Mouse (Mus musculus) G1E (cell line): ENCODE measurements around the gene Mgat4e. TPM values are rescaled to one million over a fixed set of nuclear protein-coding genes. Genes with fewer than 3 reads are reported as not detected.
A peak's percentile ranks its signal among the peaks of the same experiment; 100 is the strongest.
"Not testable (repeated sequence)": the region's sequence is repeated elsewhere in the genome, so short reads cannot be mapped to it uniquely, and the experiment has no call there.

Experiments
- ATAC-seq: 2 replicates; pipeline ENCODE4 v1.8.0; 2016; ENCODE audit warnings: mild to moderate bottlenecking; ENCODE audit not compliant: insufficient number of reproducible peaks, poor library complexity, low FRiP score, severe bottlenecking; ENCODE audit errors: extremely low read depth
- DNase-seq: peaks from one replicate; pipeline ENCODE4 v3.0.0; 2012; ENCODE audit warnings: low spot score
- H3K27me3 ChIP-seq: 2 replicates; pipeline ENCODE4 v1.6.1; 2012; ENCODE audit warnings: mild to moderate bottlenecking, low read length, inconsistent platforms; ENCODE audit not compliant: insufficient read depth
- H3K36me3 ChIP-seq: replicated peaks from 2 replicates; pipeline ENCODE3; 2012; ENCODE audit warnings: mild to moderate bottlenecking, inconsistent platforms
- H3K4me1 ChIP-seq: 2 replicates; pipeline ENCODE4 v1.6.1; 2012; ENCODE audit warnings: low read depth, low read length, inconsistent platforms, mixed read lengths; ENCODE audit not compliant: insufficient read depth
- H3K4me3 ChIP-seq: 2 replicates; pipeline ENCODE4 v1.5.1; 2012; ENCODE audit warnings: low read depth, mild to moderate bottlenecking, inconsistent platforms, low read length, moderate library complexity, mixed read lengths
- H3K9me3 ChIP-seq: replicated peaks from 2 replicates; pipeline ENCODE4 v1.6.1; 2012; ENCODE audit warnings: inconsistent platforms
- CTCF ChIP-seq: IDR thresholded peaks from 2 replicates; pipeline ENCODE4 v1.5.1; 2012; ENCODE audit warnings: low read depth, low read length, inconsistent platforms, mixed read lengths
- GATA1 ChIP-seq: IDR thresholded peaks from 2 replicates; pipeline ENCODE4 v1.6.1; 2012; ENCODE audit warnings: borderline replicate concordance, low read length, inconsistent platforms, mixed read lengths
- GATA2 ChIP-seq: IDR thresholded peaks from 2 replicates; pipeline ENCODE4 v1.6.1; 2012; ENCODE audit warnings: low read depth, low read length, inconsistent platforms, borderline replicate concordance
- POLR2AphosphoS5 ChIP-seq: IDR thresholded peaks from 2 replicates; pipeline ENCODE4 v1.6.1; 2012; ENCODE audit warnings: low read depth, low read length, inconsistent platforms; ENCODE audit not compliant: insufficient replicate concordance
- TAL1 ChIP-seq: conservative IDR thresholded peaks from 2 replicates; pipeline ENCODE4 v1.6.1; 2012; ENCODE audit warnings: low read depth, low read length, inconsistent platforms, mixed read lengths
- polyA plus RNA-seq: library from polyadenylated mRNA; stranded (reverse); fragments of >175 nt; gene quantifications from 2 replicates; pipeline ENCODE4 v1.2.3, GENCODE M21; 2012
- total RNA-seq, 2 experiments: library from RNA; stranded (forward) in 1 of 2; stranded (reverse) in 1 of 2; fragments of 200-1000 nt in 1 of 2; fragments of >200 nt in 1 of 2; fragmentation: Nextera tagmentation in 1 of 2; gene quantifications; 2 replicates each; pipeline ENCODE4 v1.2.3; 2014 to 2017

The Mgat4e gene
- total and polyA plus RNA-seq, 3 experiments, result 0.38 TPM; not detected in 2

DNA sequence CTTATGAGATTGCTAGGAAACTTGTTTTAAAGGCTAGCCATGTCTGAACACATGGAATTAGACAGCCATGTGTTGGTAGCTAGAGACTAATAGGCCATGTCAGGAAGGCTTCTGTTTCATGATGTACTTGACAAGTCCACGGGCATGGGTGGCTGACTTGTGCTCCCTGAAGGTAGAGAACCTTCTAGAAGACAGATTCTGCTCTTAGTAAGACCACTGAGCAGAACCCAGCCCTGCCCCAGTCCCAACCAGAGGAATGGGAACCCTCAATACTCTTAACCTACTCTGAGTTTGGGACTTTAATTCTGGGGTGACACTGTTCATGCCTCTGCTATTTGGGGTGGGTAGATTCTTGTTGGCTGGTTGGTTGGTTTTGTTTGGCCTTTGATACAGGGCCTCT lies 24.5 kb downstream of the Mgat4e start:
- no peak overlapping the region for H3K4me3 ChIP-seq
- DNase-seq, result no peak
- H3K36me3 ChIP-seq, result no peaks in the 10 kb centered on the region
- H3K9me3 ChIP-seq, result no peaks in the 10 kb centered on the region
- no peak for ATAC-seq
- TF ChIP-seq CTCF (no peak), TAL1 (no peak), POLR2AphosphoS5 (no peak), GATA2 (no peak)
- peaks cover 25% of the 10 kb centered on the region for H3K4me1 ChIP-seq
- H3K27me3 ChIP-seq, result no peaks in the 10 kb centered on the region

DNA sequence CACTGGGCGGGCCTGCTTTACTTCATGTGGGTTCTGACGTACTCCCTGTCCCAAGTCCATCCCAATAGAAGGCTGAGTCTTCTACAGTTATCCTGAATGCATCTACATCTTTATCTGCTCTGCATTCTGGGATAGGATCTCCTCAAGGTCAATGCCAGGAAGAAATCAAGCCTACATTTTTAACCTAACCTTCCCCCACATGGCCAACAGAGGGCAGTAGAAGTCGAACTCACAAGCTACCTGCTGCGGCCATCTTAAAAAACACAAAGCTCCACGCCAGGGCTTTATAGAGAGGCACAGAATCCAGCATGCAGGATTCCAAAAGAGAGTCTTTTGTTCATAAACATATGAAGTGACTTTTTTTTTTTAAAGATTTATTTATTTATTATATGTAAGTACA lies 25.1 kb downstream of the Mgat4e start:
- no peaks in the 10 kb centered on the region for H3K9me3 ChIP-seq
- no peaks in the 10 kb centered on the region for H3K27me3 ChIP-seq
- DNase-seq (peak; percentile 35), ATAC-seq (no peak)
- H3K4me1 ChIP-seq, result peaks cover 25% of the 10 kb centered on the region
- no peak for TF ChIP-seq TAL1
- no peak for TF ChIP-seq GATA2
- TF ChIP-seq CTCF, result peak; percentile 77
- H3K4me3 ChIP-seq, result no peak overlapping the region
- no peaks in the 10 kb centered on the region for H3K36me3 ChIP-seq

DNA sequence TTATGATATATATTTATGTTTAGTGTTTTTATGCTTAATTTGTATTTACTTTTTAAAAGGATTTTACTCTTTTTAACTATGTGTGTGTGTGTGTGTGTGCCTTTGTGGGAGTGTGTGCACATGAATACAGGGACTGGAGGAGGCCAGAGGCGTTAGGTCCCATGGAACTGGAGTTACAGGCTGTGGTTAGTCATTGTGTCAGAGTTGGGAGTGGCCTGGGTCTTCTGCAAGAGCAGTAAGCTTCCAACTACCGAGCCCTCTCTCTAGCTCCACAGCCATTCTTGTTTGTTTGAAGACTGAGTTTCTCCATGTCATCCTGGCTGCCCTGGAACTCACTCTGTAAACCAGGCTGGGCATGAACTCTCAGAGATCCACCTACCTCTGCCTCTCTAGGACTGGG lies 27.2 kb downstream of the Mgat4e start:
- Histone ChIP-seq H3K4me3 (no peak overlapping the region), H3K4me1 (peaks cover 27% of the 10 kb centered on the region), H3K36me3 (no peaks in the 10 kb centered on the region), H3K27me3 (no peaks in the 10 kb centered on the region), H3K9me3 (no peaks in the 10 kb centered on the region)
- ATAC-seq, result no peak
- TF ChIP-seq GATA1 (no peak), GATA2 (no peak), CTCF (no peak), TAL1 (no peak), POLR2AphosphoS5 (no peak)
- no peak for DNase-seq

DNA sequence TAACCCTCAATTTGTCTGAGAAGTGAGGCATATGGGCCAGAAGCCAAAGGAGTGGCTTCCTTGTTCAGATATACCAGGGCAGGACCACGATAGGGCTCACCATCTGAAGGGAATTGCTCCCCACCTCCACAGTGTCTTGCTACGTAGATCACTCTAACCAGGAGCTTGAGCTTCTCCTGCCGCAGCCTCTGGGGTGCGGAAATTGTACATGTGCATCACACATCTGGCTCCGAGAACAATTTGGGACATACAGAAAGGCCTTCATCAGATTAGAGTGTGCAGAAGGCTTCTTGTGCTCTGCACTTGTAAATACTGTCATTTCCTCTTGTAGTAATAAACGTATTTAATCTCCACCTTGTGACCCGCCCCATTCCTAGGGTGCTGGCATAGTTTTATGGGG lies 28.3 kb downstream of the Mgat4e start:
- TF ChIP-seq POLR2AphosphoS5, result no peak
- no peak for TF ChIP-seq GATA1
- TF ChIP-seq CTCF, result no peak
- no peak for TF ChIP-seq GATA2
- TF ChIP-seq TAL1, result no peak
- H3K27me3 ChIP-seq, result peaks cover 5% of the 10 kb centered on the region
- H3K9me3 ChIP-seq, result no peaks in the 10 kb centered on the region
- peaks cover 18% of the 10 kb centered on the region for H3K4me1 ChIP-seq
- no peak for ATAC-seq
- H3K4me3 ChIP-seq, result no peak overlapping the region
- DNase-seq, result no peak
- no peaks in the 10 kb centered on the region for H3K36me3 ChIP-seq

DNA sequence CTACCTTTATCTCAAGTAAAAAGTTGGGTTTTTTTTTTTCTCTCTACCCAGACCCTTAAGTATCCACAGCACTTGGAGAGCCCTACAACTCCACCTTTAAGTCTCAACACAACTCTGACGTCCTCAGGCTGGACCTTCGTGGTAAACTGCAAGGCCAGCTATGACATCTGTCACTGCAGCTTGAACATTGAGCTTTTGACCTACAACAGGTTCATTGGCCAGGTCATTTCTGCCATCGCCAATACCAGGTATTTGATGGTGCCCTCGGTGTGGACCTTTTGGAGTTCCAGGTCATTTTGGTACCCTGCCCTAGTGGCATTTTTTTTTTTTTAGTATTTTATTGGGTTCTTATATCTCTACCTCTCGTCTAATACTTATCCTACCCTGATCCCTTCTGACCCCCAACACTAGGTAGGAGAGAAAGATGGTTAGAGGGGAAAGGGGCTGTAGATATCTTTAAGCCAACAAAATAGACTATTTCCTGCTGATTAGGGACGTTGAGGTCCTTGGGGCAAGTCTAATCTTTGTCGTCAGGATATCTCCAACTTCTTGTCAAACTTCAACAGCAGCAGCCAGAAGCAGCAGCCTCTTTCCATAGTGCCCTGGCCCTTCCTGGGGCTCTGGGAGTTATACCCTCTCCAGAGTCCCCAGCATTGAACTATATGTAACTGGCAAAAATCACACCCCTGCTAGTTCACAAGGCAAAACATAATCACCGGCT lies 29.3 kb downstream of the Mgat4e start:
- no peak for TF ChIP-seq GATA2
- TF ChIP-seq CTCF, result no peak
- TF ChIP-seq POLR2AphosphoS5, result no peak
- no peak for TF ChIP-seq GATA1
- no peak for TF ChIP-seq TAL1
- H3K27me3 ChIP-seq, result peaks cover 9% of the 10 kb centered on the region
- no peaks in the 10 kb centered on the region for H3K9me3 ChIP-seq
- DNase-seq (no peak), ATAC-seq (no peak)
- H3K36me3 ChIP-seq, result no peaks in the 10 kb centered on the region
- H3K4me3 ChIP-seq, result no peak overlapping the region
- H3K4me1 ChIP-seq, result peaks cover 18% of the 10 kb centered on the region

DNA sequence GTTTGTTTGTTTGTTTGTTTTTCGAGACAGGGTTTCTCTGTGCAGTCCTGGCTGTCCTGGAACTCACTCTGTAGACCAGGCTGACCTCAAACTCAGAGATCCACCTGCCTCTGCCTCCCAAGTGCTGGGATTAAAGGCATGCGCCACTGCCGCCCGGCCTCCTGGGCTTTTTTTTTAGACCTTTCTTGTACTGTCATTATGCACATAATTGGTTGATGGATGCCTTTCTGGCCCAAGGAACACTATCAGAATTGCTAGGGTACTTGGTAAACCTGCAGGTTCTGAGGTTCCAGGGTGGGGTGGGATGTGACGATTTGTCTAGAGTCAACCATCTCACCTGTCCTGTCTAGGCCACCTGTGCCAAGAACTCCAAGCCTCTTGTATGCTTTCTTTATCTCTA lies 30.3 kb downstream of the Mgat4e start:
- H3K36me3 ChIP-seq, H3K4me3 ChIP-seq, H3K27me3 ChIP-seq, ATAC-seq, DNase-seq, H3K9me3 ChIP-seq: not testable (repeated sequence)
- peaks cover 17% of the 10 kb centered on the region for H3K4me1 ChIP-seq

DNA sequence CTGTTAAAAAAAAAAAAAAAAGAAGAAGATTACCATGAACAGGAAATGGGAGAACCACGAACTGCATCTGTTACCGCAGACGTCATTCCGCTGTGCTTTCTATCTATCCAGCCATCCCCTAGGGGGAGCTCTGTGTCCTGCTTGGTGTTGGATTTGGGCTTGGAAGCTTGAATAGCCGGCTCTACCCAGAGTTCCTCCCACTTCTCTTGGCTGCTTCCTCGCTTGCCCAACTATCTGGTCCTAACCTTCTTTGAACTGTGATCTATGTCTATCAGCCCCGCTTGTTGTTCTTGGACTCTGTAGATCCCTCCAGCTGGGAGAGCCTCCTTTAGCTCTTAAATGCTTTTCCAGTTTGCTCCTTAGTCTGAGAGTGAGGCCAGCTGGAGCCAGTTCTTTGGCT lies 30.8 kb downstream of the Mgat4e start:
- peak; percentile 69 for DNase-seq
- peaks cover 9% of the 10 kb centered on the region for H3K27me3 ChIP-seq
- TF ChIP-seq GATA2 (no peak), GATA1 (no peak), TAL1 (no peak), CTCF (peak; percentile 36; the same call in 1 of the 2 replicates), POLR2AphosphoS5 (no peak)
- H3K9me3 ChIP-seq, result no peaks in the 10 kb centered on the region
- ATAC-seq, result peak; percentile 77
- no peaks in the 10 kb centered on the region for H3K36me3 ChIP-seq
- H3K4me3 ChIP-seq, result no peak overlapping the region
- H3K4me1 ChIP-seq, result peaks cover 18% of the 10 kb centered on the region

DNA sequence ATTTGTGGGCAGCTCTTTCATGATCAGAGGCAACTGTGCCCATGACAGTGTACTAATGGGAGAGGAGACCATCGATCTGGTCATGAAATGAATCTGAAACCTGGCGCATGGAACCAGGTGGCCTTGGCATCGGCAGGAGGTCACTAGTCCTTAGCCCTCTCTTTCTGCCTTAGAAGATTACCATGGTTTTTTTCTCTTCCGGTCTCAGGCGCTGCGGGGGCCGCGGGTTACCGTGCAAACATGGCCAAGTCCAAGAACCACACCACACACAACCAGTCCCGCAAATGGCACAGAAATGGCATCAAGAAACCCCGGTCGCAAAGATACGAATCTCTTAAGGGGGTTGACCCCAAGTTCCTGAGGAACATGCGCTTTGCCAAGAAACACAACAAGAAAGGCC lies 31.6 kb downstream of the Mgat4e start:
- not testable (repeated sequence) for DNase-seq, H3K4me3 ChIP-seq, H3K36me3 ChIP-seq, ATAC-seq, H3K9me3 ChIP-seq
- H3K4me1 ChIP-seq, result peaks cover 23% of the 10 kb centered on the region
- peaks cover 15% of the 10 kb centered on the region for H3K27me3 ChIP-seq
